Mouse (Mus musculus): Measurements from ENCODE around the gene Ep400.

GRCm38 (mm10) chr5:110806676-110807075 lies 36.2 kb upstream of the Ep400 start:
- TF ChIP-seq CTCF (IDR thresholded peaks at IDR 0.05; ENCODE audit: borderline replicate concordance, insufficient read depth, low read length) (no peak), POLR2A (IDR thresholded peaks at IDR 0.05; ENCODE audit: low read depth, low read length) (no peak)

Data from embryonic fibroblast, embryonic 13.5 days (primary cell).